Mouse (Mus musculus): ENCODE results near the gene Abcc1. TPM values are rescaled to one million over a fixed set of nuclear protein-coding genes. Genes with fewer than 3 reads are reported as not detected.

The Abcc1 gene
- polyA plus RNA-seq, 2 experiments: 10.4 to 11.0 TPM

DNA sequence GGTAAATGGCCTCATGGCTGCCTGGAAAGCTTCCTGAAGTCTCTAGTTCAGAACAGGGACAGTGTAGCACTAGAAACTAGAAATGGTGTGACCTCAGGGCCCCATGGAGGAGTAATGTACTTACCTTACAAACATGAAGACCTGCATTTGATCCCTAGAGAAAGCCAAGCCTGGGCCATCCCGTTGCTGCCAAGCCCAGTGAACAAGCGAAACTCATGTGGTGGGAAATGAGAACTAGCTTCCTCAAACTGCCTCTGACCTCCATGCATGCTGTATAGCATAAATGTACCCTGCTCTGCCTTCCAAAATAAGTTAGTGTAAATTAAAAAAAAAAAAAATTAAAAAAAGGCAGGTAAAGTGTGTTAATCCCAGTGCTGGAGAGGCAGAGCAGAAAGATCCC is 101.2 kb downstream of the Abcc1 start:
- Histone ChIP-seq H3K9me3 (ENCODE audit: control insufficient read depth, low read length) (no peaks in the 10 kb centered on the region), H3K4me2 (replicated peaks; ENCODE audit: low read depth, low read length, severe bottlenecking) (no peak overlapping the region), H3K27ac (replicated peaks; ENCODE audit: low read depth, low read length) (no peak overlapping the region), H3K27me3 (ENCODE audit: control insufficient read depth, insufficient read depth, low read length) (no peaks in the 10 kb centered on the region), H3K4me1 (ENCODE audit: control insufficient read depth, insufficient read depth, low read length) (no peaks in the 10 kb centered on the region), H3K9ac (ENCODE audit: low read depth, low read length, severe bottlenecking) (no peak overlapping the region), H3K36me3 (ENCODE audit: control insufficient read depth, insufficient read depth, low read length) (peaks cover 51% of the 10 kb centered on the region), H3K4me3 (replicated peaks; ENCODE audit: low read length) (no peak overlapping the region)
- ATAC-seq (ENCODE audit: low FRiP score, low read depth): no peak
- no peak for TF ChIP-seq POLR2A (IDR thresholded peaks at IDR 0.05; ENCODE audit: borderline replicate concordance, extremely low read depth, insufficient read depth, insufficient read length)
- 85% methylated on average over 2 of the region's 2 CpGs for WGBS
- DNase-seq (ENCODE audit: low spot score): no peak

GRCm38 (mm10) chr16:14465016-14465415 is 103.7 kb downstream of the Abcc1 start:
- 97% methylated on average over 6 of the region's 6 CpGs for whole genome bisulfite sequencing

DNA sequence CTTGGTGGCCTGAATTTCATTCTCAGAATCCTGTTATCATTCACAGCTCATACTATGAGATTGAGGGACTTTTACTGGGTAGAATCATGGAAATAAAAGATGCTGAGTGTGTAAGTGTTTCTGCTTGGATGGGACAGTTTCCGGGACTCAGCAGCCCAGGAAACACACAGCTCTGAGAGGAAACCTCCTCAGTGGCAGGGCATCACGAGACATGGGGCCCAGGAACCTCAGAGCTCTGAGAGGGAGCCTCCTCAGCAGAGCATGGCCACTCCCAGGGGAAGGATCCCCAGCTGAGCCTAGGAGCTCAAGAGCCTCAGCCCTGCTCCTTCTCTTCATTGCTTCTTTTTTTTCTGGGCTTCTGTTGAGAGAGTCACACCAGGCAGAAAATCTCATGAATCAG is 107.0 kb downstream of the Abcc1 start:
- DNase-seq (ENCODE audit: low spot score) (no peak), ATAC-seq (ENCODE audit: low FRiP score, low read depth) (no peak)
- H3K9ac ChIP-seq (ENCODE audit: low read depth, low read length, severe bottlenecking): no peak overlapping the region
- H3K4me1 ChIP-seq (ENCODE audit: control insufficient read depth, insufficient read depth, low read length): no peaks in the 10 kb centered on the region
- no peak overlapping the region for H3K27ac ChIP-seq (replicated peaks; ENCODE audit: low read depth, low read length)
- H3K4me3 ChIP-seq (replicated peaks; ENCODE audit: low read length): no peak overlapping the region
- no peak overlapping the region for H3K4me2 ChIP-seq (replicated peaks; ENCODE audit: low read depth, low read length, severe bottlenecking)
- WGBS: 83% methylated on average over 2 of the region's 2 CpGs
- H3K36me3 ChIP-seq (ENCODE audit: control insufficient read depth, insufficient read depth, low read length): peaks cover 42% of the 10 kb centered on the region
- H3K9me3 ChIP-seq (ENCODE audit: control insufficient read depth, low read length): no peaks in the 10 kb centered on the region
- H3K27me3 ChIP-seq (ENCODE audit: control insufficient read depth, insufficient read depth, low read length): no peaks in the 10 kb centered on the region
- TF ChIP-seq POLR2A (IDR thresholded peaks at IDR 0.05; ENCODE audit: borderline replicate concordance, extremely low read depth, insufficient read depth, insufficient read length): no peak

More at GRCm38 (mm10) chr16:14465016-14465415, 103.7 kb downstream of the Abcc1 start:
- no peak for ATAC-seq (ENCODE audit: low FRiP score, low read depth)
- Histone ChIP-seq H3K4me3 (replicated peaks; ENCODE audit: low read length) (no peak overlapping the region), H3K27ac (replicated peaks; ENCODE audit: low read depth, low read length) (no peak overlapping the region), H3K4me1 (ENCODE audit: control insufficient read depth, insufficient read depth, low read length) (no peaks in the 10 kb centered on the region), H3K4me2 (replicated peaks; ENCODE audit: low read depth, low read length, severe bottlenecking) (no peak overlapping the region), H3K9me3 (ENCODE audit: control insufficient read depth, low read length) (no peaks in the 10 kb centered on the region), H3K9ac (ENCODE audit: low read depth, low read length, severe bottlenecking) (no peak overlapping the region), H3K27me3 (ENCODE audit: control insufficient read depth, insufficient read depth, low read length) (no peaks in the 10 kb centered on the region), H3K36me3 (ENCODE audit: control insufficient read depth, insufficient read depth, low read length) (peaks cover 48% of the 10 kb centered on the region)
- no peak for TF ChIP-seq POLR2A (IDR thresholded peaks at IDR 0.05; ENCODE audit: borderline replicate concordance, extremely low read depth, insufficient read depth, insufficient read length)
- no peak for DNase-seq (ENCODE audit: low spot score)

- H3K4me2 ChIP-seq (replicated peaks; ENCODE audit: low read depth, low read length, severe bottlenecking): no peak overlapping the region
- ATAC-seq (ENCODE audit: low FRiP score, low read depth) (no peak), DNase-seq (ENCODE audit: low spot score) (no peak)
- H3K36me3 ChIP-seq (ENCODE audit: control insufficient read depth, insufficient read depth, low read length): peaks cover 46% of the 10 kb centered on the region
- no peaks in the 10 kb centered on the region for H3K4me1 ChIP-seq (ENCODE audit: control insufficient read depth, insufficient read depth, low read length)
- no peaks in the 10 kb centered on the region for H3K27me3 ChIP-seq (ENCODE audit: control insufficient read depth, insufficient read depth, low read length)
- no peak overlapping the region for H3K27ac ChIP-seq (replicated peaks; ENCODE audit: low read depth, low read length)
- no peak overlapping the region for H3K4me3 ChIP-seq (replicated peaks; ENCODE audit: low read length)
- no peak for TF ChIP-seq POLR2A (IDR thresholded peaks at IDR 0.05; ENCODE audit: borderline replicate concordance, extremely low read depth, insufficient read depth, insufficient read length)
- WGBS: 97% methylated on average over 5 of the region's 5 CpGs
- H3K9me3 ChIP-seq (ENCODE audit: control insufficient read depth, low read length): no peaks in the 10 kb centered on the region
- no peak overlapping the region for H3K9ac ChIP-seq (ENCODE audit: low read depth, low read length, severe bottlenecking)
These were observed 107.5 kb downstream of the Abcc1 start for GRCm38 (mm10) chr16:14468841-14469240.

DNA sequence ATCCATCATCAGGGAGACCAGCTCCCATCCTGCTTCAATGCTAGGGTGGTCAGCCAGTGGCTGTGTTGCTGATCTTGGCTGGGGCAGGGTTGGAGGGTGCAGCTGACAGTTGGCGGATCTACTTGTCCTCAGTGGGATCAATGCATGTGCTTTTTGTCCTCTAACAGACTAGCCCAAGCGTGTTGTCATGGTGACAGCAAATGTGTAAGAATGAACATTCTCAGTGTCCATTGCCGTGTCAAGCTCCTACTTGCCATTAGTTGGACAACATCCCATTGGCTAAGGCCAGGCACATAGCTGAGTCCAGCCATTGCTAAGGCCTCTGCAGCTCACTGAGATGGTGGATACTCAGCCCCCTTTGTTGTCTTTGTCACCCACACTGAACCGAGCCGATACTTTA is 110.8 kb downstream of the Abcc1 start:
- H3K27ac ChIP-seq (replicated peaks; ENCODE audit: low read depth, low read length): no peak overlapping the region
- H3K4me2 ChIP-seq (replicated peaks; ENCODE audit: low read depth, low read length, severe bottlenecking): no peak overlapping the region
- H3K4me3 ChIP-seq (replicated peaks; ENCODE audit: low read length): no peak overlapping the region
- H3K9me3 ChIP-seq (ENCODE audit: control insufficient read depth, low read length): no peaks in the 10 kb centered on the region
- no peak for ATAC-seq (ENCODE audit: low FRiP score, low read depth)
- 87% methylated on average over 5 of the region's 5 CpGs for WGBS
- no peak overlapping the region for H3K9ac ChIP-seq (ENCODE audit: low read depth, low read length, severe bottlenecking)
- H3K36me3 ChIP-seq (ENCODE audit: control insufficient read depth, insufficient read depth, low read length): peaks cover 39% of the 10 kb centered on the region
- H3K4me1 ChIP-seq (ENCODE audit: control insufficient read depth, insufficient read depth, low read length): no peaks in the 10 kb centered on the region
- no peak for TF ChIP-seq POLR2A (IDR thresholded peaks at IDR 0.05; ENCODE audit: borderline replicate concordance, extremely low read depth, insufficient read depth, insufficient read length)
- no peak for DNase-seq (ENCODE audit: low spot score)
- H3K27me3 ChIP-seq (ENCODE audit: control insufficient read depth, insufficient read depth, low read length): no peaks in the 10 kb centered on the region

DNA sequence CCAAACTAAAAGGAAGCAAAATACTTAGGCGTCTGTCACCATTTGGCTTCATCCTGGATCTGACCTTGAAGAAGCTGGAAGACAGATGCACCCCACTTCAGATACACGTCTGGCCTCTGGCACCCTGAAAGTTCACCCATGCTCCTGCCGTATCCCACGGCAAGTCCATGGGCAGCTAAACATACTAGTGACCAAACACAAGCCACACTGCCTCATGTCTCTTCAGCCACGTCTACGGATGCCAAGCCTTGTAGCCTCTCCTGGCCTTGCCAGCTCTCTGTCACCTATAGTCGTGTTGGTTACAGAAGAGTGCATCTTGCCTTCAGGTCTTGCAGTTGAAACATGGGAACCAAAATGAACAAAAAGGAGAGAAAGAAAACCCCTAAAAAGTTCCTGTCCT is 112.3 kb downstream of the Abcc1 start:
- H3K4me3 ChIP-seq (replicated peaks; ENCODE audit: low read length): no peak overlapping the region
- H3K36me3 ChIP-seq (ENCODE audit: control insufficient read depth, insufficient read depth, low read length): peaks cover 26% of the 10 kb centered on the region
- no peak overlapping the region for H3K27ac ChIP-seq (replicated peaks; ENCODE audit: low read depth, low read length)
- H3K9ac ChIP-seq (ENCODE audit: low read depth, low read length, severe bottlenecking): no peak overlapping the region
- no peaks in the 10 kb centered on the region for H3K27me3 ChIP-seq (ENCODE audit: control insufficient read depth, insufficient read depth, low read length)
- H3K4me1 ChIP-seq (ENCODE audit: control insufficient read depth, insufficient read depth, low read length): no peaks in the 10 kb centered on the region
- no peaks in the 10 kb centered on the region for H3K9me3 ChIP-seq (ENCODE audit: control insufficient read depth, low read length)
- TF ChIP-seq POLR2A (IDR thresholded peaks at IDR 0.05; ENCODE audit: borderline replicate concordance, extremely low read depth, insufficient read depth, insufficient read length): no peak
- 91% methylated on average over 7 of the region's 7 CpGs for WGBS
- ATAC-seq (ENCODE audit: low FRiP score, low read depth) (no peak), DNase-seq (ENCODE audit: low spot score) (no peak)
- H3K4me2 ChIP-seq (replicated peaks; ENCODE audit: low read depth, low read length, severe bottlenecking): no peak overlapping the region

Data from limb, embryonic 14.5 days (tissue).